Mouse (Mus musculus) liver, embryonic 16.5 days (tissue): ENCODE results near the gene Il9r. TPM values are rescaled to one million over a fixed set of nuclear protein-coding genes. Genes with fewer than 3 reads are reported as not detected.

Experiments used
- ATAC-seq: fragments of 200-750 bp; cut with Nextera tagmentation; 2 replicates; pipeline ENCODE4 v1.8.0; 2017; ENCODE audit warnings: low read depth, mild to moderate bottlenecking, moderate number of reproducible peaks, moderate library complexity
- H3K27ac ChIP-seq: fragments of 300-500 bp; sonication (generic); 2 replicates; pipeline ENCODE4 v1.5.1; 2014; ENCODE audit warnings: mild to moderate bottlenecking, low read length
- H3K27me3 ChIP-seq: fragments of 300-500 bp; sonication (generic); 2 replicates; pipeline ENCODE4 v1.6.1; 2014; ENCODE audit warnings: low read depth, low read length, mixed read lengths; ENCODE audit not compliant: control insufficient read depth, insufficient read depth
- H3K36me3 ChIP-seq: fragments of 300-500 bp; sonication (generic); 2 replicates; pipeline ENCODE4 v1.6.1; 2014; ENCODE audit warnings: mild to moderate bottlenecking; ENCODE audit not compliant: control insufficient read depth, insufficient read depth
- H3K4me1 ChIP-seq: fragments of 300-500 bp; sonication (generic); 2 replicates; pipeline ENCODE4 v1.6.1; 2014; ENCODE audit warnings: low read depth, low read length, mixed read lengths; ENCODE audit not compliant: control insufficient read depth
- H3K4me2 ChIP-seq: fragments of 300-500 bp; sonication (generic); 2 replicates; pipeline ENCODE4 v1.6.1; 2014; ENCODE audit warnings: low read depth, low read length, mixed read lengths
- H3K4me3 ChIP-seq: fragments of 300-500 bp; sonication (generic); 2 replicates; pipeline ENCODE4 v1.5.1; 2014; ENCODE audit warnings: low read depth, mild to moderate bottlenecking, low read length
- H3K9ac ChIP-seq: fragments of 300-500 bp; sonication (generic); 2 replicates; pipeline ENCODE4 v1.6.1; 2014; ENCODE audit warnings: low read depth, low read length
- H3K9me3 ChIP-seq: fragments of 300-500 bp; sonication (generic); replicated peaks from 2 replicates; pipeline ENCODE4 v1.6.1; 2016; ENCODE audit warnings: low read length; ENCODE audit not compliant: control insufficient read depth
- WGBS: fragments of 180-500 bp; shearing (Covaris S2); extraction: QIAGEN DNeasy Blood & Tissue Kit; methylation state at CpG from one replicate; pipeline ENCODE4 v1.1.7; 2014; ENCODE audit not compliant: insufficient replicate concordance; 5-methylcytosine and 5-hydroxymethylcytosine counted together
- polyA plus RNA-seq: library from polyadenylated mRNA; unstranded; fragments of >200 nt; fragmentation: Nextera tagmentation; extraction: Ambion mirVana; gene quantifications from 2 replicates; pipeline ENCODE4 v1.2.1, GENCODE M21; 2015

Il9r gene
- polyA plus RNA-seq, 1 experiment from 2014 or later, result not detected

DNA sequence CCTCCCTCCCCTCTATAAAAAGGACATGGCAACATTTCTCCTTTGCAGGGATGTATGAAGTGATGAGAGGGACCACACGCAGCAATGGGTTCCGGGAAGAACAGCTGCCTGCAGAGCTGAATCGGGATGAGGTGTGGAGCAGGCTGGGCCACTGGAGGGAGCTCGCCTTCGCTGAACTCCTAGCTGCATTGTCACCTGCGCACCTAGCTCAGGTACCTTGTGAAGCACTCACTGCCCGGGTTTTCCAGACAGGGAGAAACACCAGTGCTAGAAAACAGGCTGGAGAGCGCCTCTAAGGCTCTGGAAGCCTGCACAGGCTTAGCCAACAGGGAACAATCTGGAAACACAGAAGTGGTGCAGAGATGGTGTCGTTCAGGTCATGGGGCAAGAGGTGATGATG lies 38.6 kb downstream of the Il9r start:
- Histone ChIP-seq H3K36me3 (no peaks in the 10 kb centered on the region), H3K9me3 (no peaks in the 10 kb centered on the region), H3K27ac (no peak overlapping the region), H3K27me3 (peaks cover 10% of the 10 kb centered on the region), H3K9ac (no peak overlapping the region), H3K4me1 (no peaks in the 10 kb centered on the region), H3K4me2 (no peak overlapping the region), H3K4me3 (no peak overlapping the region)
- 10% methylated on average over 9 of the region's 9 CpGs for WGBS
- ATAC-seq, result no peak

DNA sequence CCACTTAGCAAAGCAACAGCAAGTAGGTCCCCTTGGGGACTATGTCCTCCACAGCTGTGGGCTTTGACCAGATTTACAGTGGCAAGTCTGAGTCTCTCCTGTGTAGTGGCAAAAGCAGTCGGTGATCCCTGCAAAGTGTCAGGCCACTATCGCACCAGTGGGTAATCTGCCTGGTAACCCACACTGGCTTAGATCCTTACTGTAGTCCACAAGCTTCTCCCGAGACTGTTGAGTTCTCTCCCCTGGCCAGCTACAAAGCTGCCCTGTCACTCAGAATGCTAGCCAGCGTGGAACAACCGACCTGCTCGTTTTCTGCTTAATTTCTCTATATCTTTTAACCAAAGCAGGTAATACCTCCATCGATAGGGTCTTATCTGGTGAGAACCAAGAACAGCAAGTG lies 39.7 kb downstream of the Il9r start:
- no peak overlapping the region for H3K9ac ChIP-seq
- H3K4me3 ChIP-seq, result no peak overlapping the region
- WGBS, result 54% methylated on average over 7 of the region's 7 CpGs
- no peak overlapping the region for H3K27ac ChIP-seq
- ATAC-seq, result no peak
- H3K36me3 ChIP-seq, result no peaks in the 10 kb centered on the region
- H3K27me3 ChIP-seq, result peaks cover 10% of the 10 kb centered on the region
- no peak overlapping the region for H3K4me2 ChIP-seq
- H3K9me3 ChIP-seq, result no peaks in the 10 kb centered on the region
- no peaks in the 10 kb centered on the region for H3K4me1 ChIP-seq

DNA sequence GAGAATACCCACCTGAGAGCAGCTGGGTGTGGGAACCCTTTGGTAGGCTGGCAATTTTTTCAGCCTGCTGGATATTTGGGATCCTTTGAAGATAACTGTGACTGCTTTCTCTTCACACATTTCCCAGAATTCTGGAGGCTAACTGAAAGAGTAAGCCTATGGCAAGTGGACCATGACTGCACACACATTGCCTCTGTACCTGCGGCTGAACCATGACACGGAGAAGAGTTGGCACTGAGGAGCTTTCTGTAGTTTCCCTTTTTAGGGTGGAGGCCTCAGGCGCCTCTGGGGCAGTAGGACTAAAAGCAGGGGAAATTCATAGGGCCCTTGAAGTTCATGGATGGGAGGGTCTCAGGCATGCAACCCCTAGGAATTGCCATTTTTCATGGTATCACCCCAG lies 40.9 kb downstream of the Il9r start:
- H3K27ac ChIP-seq, result no peak overlapping the region
- no peak overlapping the region for H3K4me2 ChIP-seq
- H3K4me1 ChIP-seq, result no peaks in the 10 kb centered on the region
- H3K27me3 ChIP-seq, result peaks cover 10% of the 10 kb centered on the region
- no peak for ATAC-seq
- no peak overlapping the region for H3K9ac ChIP-seq
- H3K36me3 ChIP-seq, result no peaks in the 10 kb centered on the region
- 58% methylated on average over 3 of the region's 3 CpGs for WGBS
- no peaks in the 10 kb centered on the region for H3K9me3 ChIP-seq
- no peak overlapping the region for H3K4me3 ChIP-seq

DNA sequence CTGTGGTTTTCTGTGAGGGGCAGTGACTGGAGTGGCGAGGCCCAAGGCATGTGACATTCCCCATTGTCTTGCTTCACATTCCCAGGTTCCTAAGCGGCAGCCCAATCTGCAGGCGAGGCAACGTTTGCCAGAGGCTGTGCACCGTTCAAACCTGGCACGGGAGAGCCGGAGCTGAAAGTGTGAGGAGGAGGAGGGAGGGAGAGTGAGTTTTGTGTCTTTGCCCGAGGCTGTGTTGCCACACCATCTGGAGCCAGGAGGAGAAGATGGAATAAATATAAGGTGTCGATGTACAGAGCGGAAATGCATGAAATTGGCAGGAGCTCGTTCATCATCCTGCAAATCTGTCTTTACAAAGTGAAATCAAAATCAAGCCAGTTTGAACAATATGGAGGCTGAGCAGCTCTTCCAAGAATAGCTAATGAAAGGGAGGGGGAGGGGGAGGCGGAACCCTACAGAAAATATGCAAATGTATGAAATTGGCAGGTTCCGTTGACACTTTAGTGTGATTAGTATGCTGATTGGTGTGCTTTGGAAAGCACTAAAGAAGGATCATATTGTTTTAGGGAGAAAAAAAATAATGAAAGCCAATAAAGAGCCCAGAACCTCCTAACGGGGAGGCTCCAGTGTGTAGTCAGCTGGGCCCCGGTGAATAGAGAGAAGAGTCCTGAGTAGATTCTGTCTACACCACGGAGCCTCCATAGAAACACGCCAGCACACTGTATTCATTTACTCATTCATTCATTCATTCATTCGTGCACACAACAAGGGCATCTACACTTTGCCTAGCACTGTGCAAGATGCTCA lies 42.1 kb downstream of the Il9r start:
- Histone ChIP-seq H3K36me3 (no peaks in the 10 kb centered on the region), H3K4me2 (no peak overlapping the region), H3K27me3 (peaks cover 10% of the 10 kb centered on the region), H3K4me3 (no peak overlapping the region), H3K9me3 (no peaks in the 10 kb centered on the region), H3K4me1 (no peaks in the 10 kb centered on the region), H3K9ac (no peak overlapping the region), H3K27ac (no peak overlapping the region)
- WGBS, result 63% methylated on average over 18 of the region's 18 CpGs
- ATAC-seq, result no peak

DNA sequence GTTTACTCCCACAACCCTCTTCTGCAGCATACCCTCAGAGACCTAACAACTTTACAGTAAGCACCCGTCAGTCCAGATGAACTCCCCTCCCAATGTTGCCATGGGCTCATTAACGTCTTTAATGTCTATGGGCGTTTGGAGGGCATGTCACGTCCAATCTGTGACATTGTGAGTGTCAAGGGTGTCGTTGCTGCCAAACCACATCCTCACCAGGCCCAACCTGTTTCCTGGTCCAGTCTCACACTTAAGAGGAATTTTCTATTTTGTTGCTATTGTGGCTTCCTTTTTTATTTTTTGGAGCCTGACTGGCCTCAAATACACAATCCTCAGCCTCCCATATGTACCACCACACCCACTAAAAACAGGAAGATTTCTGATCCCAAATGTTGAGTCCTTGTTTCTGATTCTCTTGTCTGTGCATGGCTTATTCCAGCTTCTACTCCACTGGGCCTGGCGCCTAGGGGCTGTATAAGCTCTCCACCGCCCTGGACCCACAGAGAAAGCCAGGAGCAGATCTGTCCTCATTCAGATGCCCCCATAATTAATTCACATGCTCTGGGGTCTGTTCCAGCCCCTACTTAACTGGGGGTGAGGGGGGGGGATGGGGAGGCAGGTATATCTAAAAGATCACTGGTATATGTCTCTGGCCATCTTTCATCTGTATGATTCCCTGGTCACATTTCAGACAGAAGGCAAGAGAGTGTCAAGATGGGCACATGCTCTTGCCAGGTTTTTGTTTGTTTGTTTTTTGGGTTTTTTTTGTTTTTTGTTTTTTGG lies 43.0 kb downstream of the Il9r start:
- Histone ChIP-seq H3K27ac (no peak overlapping the region), H3K4me2 (no peak overlapping the region), H3K9me3 (no peaks in the 10 kb centered on the region), H3K9ac (no peak overlapping the region), H3K4me1 (no peaks in the 10 kb centered on the region), H3K36me3 (no peaks in the 10 kb centered on the region), H3K4me3 (no peak overlapping the region), H3K27me3 (peaks cover 9% of the 10 kb centered on the region)
- ATAC-seq, result no peak
- 31% methylated on average over 7 of the region's 7 CpGs for WGBS

DNA sequence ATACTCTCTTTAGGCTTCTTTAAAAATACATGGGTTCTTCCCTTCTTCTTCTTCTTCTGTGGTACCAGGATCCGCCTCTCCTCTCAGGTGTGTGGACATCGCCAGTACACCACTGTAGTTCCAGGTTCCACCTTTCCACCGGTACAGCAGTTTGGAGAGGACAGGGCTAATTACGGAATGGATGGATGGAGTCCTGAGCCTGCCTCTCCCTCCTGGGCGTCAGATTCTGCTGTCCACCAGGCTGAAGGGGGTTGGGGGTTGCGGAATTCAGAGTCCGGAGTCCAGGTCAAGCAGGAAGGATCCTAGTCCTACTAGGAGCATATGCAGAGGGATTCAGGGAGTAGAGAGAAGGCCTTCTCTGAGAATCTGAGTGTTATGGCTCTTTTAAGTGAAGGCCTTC lies 46.9 kb downstream of the Il9r start:
- Histone ChIP-seq H3K9me3 (no peaks in the 10 kb centered on the region), H3K4me3 (no peak overlapping the region), H3K27me3 (no peaks in the 10 kb centered on the region), H3K9ac (no peak overlapping the region), H3K4me1 (no peaks in the 10 kb centered on the region), H3K27ac (no peak overlapping the region), H3K36me3 (no peaks in the 10 kb centered on the region), H3K4me2 (no peak overlapping the region)
- 73% methylated on average over 7 of the region's 7 CpGs for WGBS
- no peak for ATAC-seq

DNA sequence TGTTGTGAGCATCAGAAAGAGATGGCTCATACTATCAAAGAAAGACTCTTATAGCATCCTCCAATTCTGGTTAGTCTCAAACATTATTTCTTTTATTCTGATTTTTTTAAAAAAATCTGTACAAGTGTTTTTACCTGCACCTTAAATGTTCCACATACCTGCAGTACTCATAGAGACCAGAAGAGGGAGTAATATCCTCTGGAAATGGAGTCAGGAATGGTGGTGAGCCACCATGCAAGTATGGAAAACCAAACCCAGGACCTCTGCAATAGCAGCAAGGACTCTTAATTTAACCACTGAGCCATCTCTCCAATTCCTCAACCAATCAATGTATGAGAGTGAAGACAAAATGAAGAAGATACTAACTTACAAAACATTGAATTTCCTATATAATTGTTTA lies 47.3 kb downstream of the Il9r start:
- no peak for ATAC-seq
- no peak overlapping the region for H3K4me2 ChIP-seq

DNA sequence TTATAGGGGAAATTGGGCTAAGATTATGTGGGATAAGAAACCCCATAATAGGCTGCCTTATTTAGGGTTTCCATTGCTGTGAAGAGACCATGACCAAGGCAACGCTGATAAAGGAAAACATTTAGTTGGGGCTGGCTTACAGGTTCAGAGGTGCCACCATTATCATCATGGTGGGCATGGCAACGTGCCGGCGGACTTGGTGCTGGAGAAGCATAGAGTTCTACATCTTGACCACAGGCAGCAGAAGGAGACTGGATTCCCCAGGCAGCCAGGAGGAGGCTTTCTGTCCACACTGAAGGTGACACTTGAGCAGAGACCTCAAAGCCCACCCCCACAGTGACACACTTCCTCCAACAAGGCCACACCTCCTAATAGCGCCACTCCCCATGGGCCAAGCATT lies 48.8 kb downstream of the Il9r start:
- no peaks in the 10 kb centered on the region for H3K4me1 ChIP-seq
- no peaks in the 10 kb centered on the region for H3K36me3 ChIP-seq
- 68% methylated on average over 5 of the region's 5 CpGs for WGBS
- H3K4me3 ChIP-seq, result no peak overlapping the region
- no peak overlapping the region for H3K4me2 ChIP-seq
- H3K9ac ChIP-seq, result no peak overlapping the region
- no peaks in the 10 kb centered on the region for H3K27me3 ChIP-seq
- no peak for ATAC-seq
- H3K27ac ChIP-seq, result no peak overlapping the region
- H3K9me3 ChIP-seq, result no peaks in the 10 kb centered on the region

More for the DNA sequence above, 47.3 kb downstream of the Il9r start:
- H3K9me3 ChIP-seq, result no peaks in the 10 kb centered on the region
- H3K9ac ChIP-seq, result no peak overlapping the region
- no peak overlapping the region for H3K4me3 ChIP-seq
- H3K27ac ChIP-seq, result no peak overlapping the region
- no peaks in the 10 kb centered on the region for H3K27me3 ChIP-seq
- no peaks in the 10 kb centered on the region for H3K4me1 ChIP-seq
- H3K36me3 ChIP-seq, result no peaks in the 10 kb centered on the region

DNA sequence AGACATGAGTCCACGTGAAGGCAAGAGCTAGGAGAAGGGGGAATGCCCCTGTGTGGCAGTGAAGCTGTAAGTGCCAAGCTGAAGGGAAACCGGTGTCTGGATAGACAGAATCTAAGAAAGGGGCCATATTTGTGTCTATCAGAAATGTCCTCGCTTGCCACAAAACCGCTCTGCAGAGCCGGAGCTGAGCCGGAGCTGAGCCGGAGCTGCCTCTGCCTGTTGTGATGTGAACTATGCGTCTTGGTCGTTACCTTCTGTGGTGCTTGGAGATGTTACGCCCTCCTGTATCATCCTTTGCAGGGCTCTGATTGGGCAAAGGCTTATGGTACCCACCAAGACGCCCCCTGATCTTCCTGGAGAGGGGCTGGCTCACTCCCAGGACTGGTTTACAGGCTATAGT lies 50.5 kb downstream of the Il9r start:
- H3K9me3 ChIP-seq, result no peaks in the 10 kb centered on the region
- WGBS, result 66% methylated on average over 11 of the region's 11 CpGs

More for the DNA sequence above, 50.5 kb downstream of the Il9r start:
- Histone ChIP-seq H3K27ac (no peak overlapping the region), H3K36me3 (no peaks in the 10 kb centered on the region), H3K4me1 (no peaks in the 10 kb centered on the region), H3K27me3 (no peaks in the 10 kb centered on the region), H3K4me2 (no peak overlapping the region), H3K4me3 (no peak overlapping the region), H3K9ac (no peak overlapping the region)
- no peak for ATAC-seq
